Mouse (Mus musculus): ENCODE measurements at regions not wholly inside any gene's neighbourhood (a gene's known extent, or its start where the extent isn't known, plus 50 kb on each side); places are given as distances from the start of the nearest gene placed in this dataset.

- Histone ChIP-seq H3K9me3 (peaks cover 4% of the 10 kb centered on the region; the same call in 1 of the 2 replicates), H3K27ac (no peak overlapping the region), H3K4me2 (replicated peaks) (no peak overlapping the region), H3K9ac (no peak overlapping the region), H3K4me3 (no peak overlapping the region), H3K27me3 (no peaks in the 10 kb centered on the region), H3K36me3 (no peaks in the 10 kb centered on the region), H3K4me1 (no peaks in the 10 kb centered on the region)
- 61% methylated on average over 5 of the region's 5 CpGs for WGBS
- ATAC-seq (ENCODE audit: insufficient number of reproducible peaks, insufficient read depth, low FRiP score, low TSS enrichment): no peak
These were observed 164.5 kb downstream of the Tpra1 start for GRCm38 (mm10) chr6:89066588-89066987.

- Histone ChIP-seq H3K27ac (no peak overlapping the region), H3K4me3 (no peak overlapping the region), H3K27me3 (no peaks in the 10 kb centered on the region), H3K4me1 (no peaks in the 10 kb centered on the region), H3K4me2 (replicated peaks) (no peak overlapping the region), H3K9ac (no peak overlapping the region), H3K36me3 (no peaks in the 10 kb centered on the region), H3K9me3 (peaks cover 4% of the 10 kb centered on the region; the same call in 1 of the 2 replicates)
- 94% methylated on average over 5 of the region's 5 CpGs for WGBS
- ATAC-seq (ENCODE audit: insufficient number of reproducible peaks, insufficient read depth, low FRiP score, low TSS enrichment): no peak
These were observed 166.2 kb downstream of the Tpra1 start for GRCm38 (mm10) chr6:89068286-89068685.

- no peaks in the 10 kb centered on the region for H3K27me3 ChIP-seq
- H3K9ac ChIP-seq: no peak overlapping the region
- H3K4me2 ChIP-seq (replicated peaks): no peak overlapping the region
- WGBS: 74% methylated on average over 5 of the region's 5 CpGs
- H3K4me1 ChIP-seq: no peaks in the 10 kb centered on the region
- H3K36me3 ChIP-seq: no peaks in the 10 kb centered on the region
- H3K27ac ChIP-seq: no peak overlapping the region
- no peak overlapping the region for H3K4me3 ChIP-seq
- no peak for ATAC-seq (ENCODE audit: insufficient number of reproducible peaks, insufficient read depth, low FRiP score, low TSS enrichment)
- H3K9me3 ChIP-seq: peaks cover 4% of the 10 kb centered on the region; the same call in 1 of the 2 replicates
These were observed 167.1 kb downstream of the Tpra1 start for GRCm38 (mm10) chr6:89069108-89069507.

DNA sequence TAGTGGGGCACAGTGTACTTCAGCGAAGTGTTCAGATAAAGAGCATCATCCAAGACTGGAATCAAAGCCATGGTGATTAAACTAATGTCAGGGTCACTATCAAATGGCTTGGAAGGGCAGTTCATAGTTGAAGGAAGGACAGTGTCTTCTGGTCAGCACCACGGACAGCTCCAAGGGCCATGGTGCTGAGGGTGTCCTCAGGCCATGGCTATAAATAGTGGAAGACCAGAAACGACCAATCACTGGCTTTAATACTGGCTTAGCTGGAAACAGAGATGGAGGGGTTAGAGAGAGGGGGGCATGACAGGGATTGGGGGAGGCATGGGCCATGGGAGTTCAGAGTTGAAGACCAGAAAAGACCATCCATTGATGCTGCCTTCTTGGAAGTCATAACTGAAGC is 168.0 kb downstream of the Tpra1 start:
- Histone ChIP-seq H3K36me3 (no peaks in the 10 kb centered on the region), H3K9ac (no peak overlapping the region), H3K4me1 (no peaks in the 10 kb centered on the region), H3K9me3 (peaks cover 4% of the 10 kb centered on the region; the same call in 1 of the 2 replicates), H3K27ac (no peak overlapping the region), H3K4me3 (no peak overlapping the region), H3K4me2 (replicated peaks) (no peak overlapping the region), H3K27me3 (no peaks in the 10 kb centered on the region)
- WGBS: 18% methylated on average over 3 of the region's 3 CpGs
- no peak for ATAC-seq (ENCODE audit: insufficient number of reproducible peaks, insufficient read depth, low FRiP score, low TSS enrichment)

DNA sequence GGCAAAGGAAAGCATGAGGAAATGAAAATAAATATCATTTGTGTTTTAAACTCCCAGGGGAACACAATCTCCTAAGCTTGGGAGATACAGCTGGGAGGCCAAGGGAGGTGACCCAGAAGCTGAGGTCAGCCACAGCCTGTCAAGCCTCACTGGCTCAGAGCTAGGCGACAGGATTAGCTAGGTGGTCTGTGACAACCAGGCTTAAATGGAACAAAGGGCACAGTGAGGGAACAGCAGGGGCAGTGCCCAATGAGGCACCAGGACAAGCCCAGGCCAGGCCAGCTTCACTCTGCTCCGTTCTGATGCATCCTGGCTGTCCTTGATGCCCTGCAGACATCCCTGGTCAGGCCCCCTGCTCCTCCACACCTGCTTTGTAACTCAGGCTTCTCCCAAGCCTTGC is 169.7 kb downstream of the Tpra1 start:
- Histone ChIP-seq H3K9me3 (peaks cover 4% of the 10 kb centered on the region; the same call in 1 of the 2 replicates), H3K36me3 (no peaks in the 10 kb centered on the region), H3K4me3 (no peak overlapping the region), H3K4me1 (no peaks in the 10 kb centered on the region), H3K27ac (no peak overlapping the region), H3K27me3 (no peaks in the 10 kb centered on the region), H3K4me2 (replicated peaks) (no peak overlapping the region), H3K9ac (no peak overlapping the region)
- 21% methylated on average over 2 of the region's 2 CpGs for WGBS
- ATAC-seq (ENCODE audit: insufficient number of reproducible peaks, insufficient read depth, low FRiP score, low TSS enrichment): no peak

GRCm38 (mm10) chr6:89072569-89072968 is 170.5 kb downstream of the Tpra1 start:
- H3K27ac ChIP-seq: no peak overlapping the region
- 58% methylated on average over 2 of the region's 2 CpGs for WGBS
- no peak overlapping the region for H3K4me3 ChIP-seq
- no peak for ATAC-seq (ENCODE audit: insufficient number of reproducible peaks, insufficient read depth, low FRiP score, low TSS enrichment)
- H3K9ac ChIP-seq: no peak overlapping the region
- H3K36me3 ChIP-seq: no peaks in the 10 kb centered on the region
- H3K4me1 ChIP-seq: no peaks in the 10 kb centered on the region
- 0 out of 2 replicates have a peak, but pooled peaks cover under 1% of the 10 kb centered on the region for H3K9me3 ChIP-seq
- H3K4me2 ChIP-seq (replicated peaks): no peak overlapping the region
- no peaks in the 10 kb centered on the region for H3K27me3 ChIP-seq

DNA sequence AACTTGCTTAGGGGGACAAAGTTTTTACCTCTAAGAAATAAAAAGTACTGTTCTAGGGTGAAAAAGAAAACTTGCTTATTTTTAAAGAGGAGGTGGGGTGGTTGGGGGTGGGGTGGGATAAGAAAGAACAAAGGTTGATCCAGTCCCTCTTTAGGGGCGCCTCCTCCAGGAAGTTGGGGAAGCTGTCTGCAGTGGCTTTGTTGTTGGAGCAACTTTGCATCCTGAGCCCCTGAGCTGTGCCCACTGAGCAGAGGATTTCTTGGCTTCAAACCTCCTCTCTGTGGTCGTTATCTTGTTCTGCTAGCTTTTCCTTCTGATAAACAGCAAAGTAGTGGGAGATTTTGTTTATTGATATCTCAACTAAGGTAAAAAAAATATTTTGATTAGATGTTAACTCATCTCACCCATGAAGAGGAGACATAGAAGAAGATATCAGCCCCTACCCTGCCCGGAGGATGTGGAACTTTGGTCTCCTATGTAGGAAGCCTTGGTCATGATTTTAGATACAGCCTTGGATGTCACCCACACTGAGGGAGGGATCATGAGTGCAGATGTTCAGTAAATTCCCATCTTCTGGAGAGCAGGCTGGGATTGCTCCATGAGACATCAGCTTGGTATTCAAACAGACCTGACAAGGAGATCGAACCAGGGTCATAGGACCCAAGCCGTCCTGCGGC is 179.7 kb downstream of the Tpra1 start:
- WGBS: 67% methylated on average over 6 of the region's 6 CpGs
- no peaks in the 10 kb centered on the region for H3K36me3 ChIP-seq
- ATAC-seq (ENCODE audit: insufficient number of reproducible peaks, insufficient read depth, low FRiP score, low TSS enrichment): no peak
- H3K27me3 ChIP-seq: no peaks in the 10 kb centered on the region
- no peaks in the 10 kb centered on the region for H3K4me1 ChIP-seq
- no peak overlapping the region for H3K4me3 ChIP-seq
- 0 out of 2 replicates have a peak, but pooled peaks cover 3% of the 10 kb centered on the region for H3K9me3 ChIP-seq
- H3K9ac ChIP-seq: no peak overlapping the region
- no peak overlapping the region for H3K27ac ChIP-seq
- no peak overlapping the region for H3K4me2 ChIP-seq (replicated peaks)

DNA sequence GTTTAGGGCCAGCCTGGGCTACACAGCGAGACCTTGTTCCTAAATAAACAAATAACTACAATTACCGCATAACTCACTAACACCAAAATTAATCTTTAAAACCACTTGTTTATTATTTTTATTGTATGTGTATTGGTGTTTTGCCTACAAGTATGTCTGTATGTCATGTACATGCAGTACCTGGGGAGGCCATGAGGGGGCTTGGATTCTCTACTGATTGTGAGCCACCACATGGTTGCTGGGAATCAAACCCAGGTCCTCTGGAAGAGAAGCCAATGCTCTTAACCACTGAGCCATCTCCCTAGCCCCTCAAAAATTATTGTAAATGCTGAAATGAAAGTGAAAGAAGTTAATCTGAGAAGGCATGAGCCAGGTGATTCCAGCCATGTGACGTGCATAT is 182.4 kb downstream of the Tpra1 start:
- H3K36me3 ChIP-seq: no peaks in the 10 kb centered on the region
- no peaks in the 10 kb centered on the region for H3K27me3 ChIP-seq
- no peak overlapping the region for H3K4me3 ChIP-seq
- ATAC-seq (ENCODE audit: insufficient number of reproducible peaks, insufficient read depth, low FRiP score, low TSS enrichment): no peak
- H3K27ac ChIP-seq: no peak overlapping the region
- 95% methylated on average over 3 of the region's 3 CpGs for WGBS
- no peaks in the 10 kb centered on the region for H3K4me1 ChIP-seq
- H3K9me3 ChIP-seq: 0 out of 2 replicates have a peak, but pooled peaks cover 3% of the 10 kb centered on the region
- no peak overlapping the region for H3K9ac ChIP-seq
- no peak overlapping the region for H3K4me2 ChIP-seq (replicated peaks)

- Histone ChIP-seq H3K36me3 (no peaks in the 10 kb centered on the region), H3K27me3 (no peaks in the 10 kb centered on the region), H3K4me1 (no peaks in the 10 kb centered on the region), H3K4me2 (replicated peaks) (no peak overlapping the region), H3K27ac (no peak overlapping the region), H3K9ac (no peak overlapping the region), H3K9me3 (peaks cover 3% of the 10 kb centered on the region; the same call in 1 of the 2 replicates), H3K4me3 (no peak overlapping the region)
- 85% methylated on average over 6 of the region's 6 CpGs for WGBS
- no peak for ATAC-seq (ENCODE audit: insufficient number of reproducible peaks, insufficient read depth, low FRiP score, low TSS enrichment)
These were observed 183.1 kb downstream of the Tpra1 start for GRCm38 (mm10) chr6:89085151-89085550.

GRCm38 (mm10) chr6:89087620-89088019 is 185.6 kb downstream of the Tpra1 start:
- Histone ChIP-seq H3K9ac (no peak overlapping the region), H3K4me2 (replicated peaks) (no peak overlapping the region), H3K4me3 (no peak overlapping the region), H3K27ac (no peak overlapping the region), H3K27me3 (no peaks in the 10 kb centered on the region), H3K4me1 (no peaks in the 10 kb centered on the region), H3K9me3 (peaks cover 3% of the 10 kb centered on the region; the same call in 1 of the 2 replicates), H3K36me3 (no peaks in the 10 kb centered on the region)
- ATAC-seq (ENCODE audit: insufficient number of reproducible peaks, insufficient read depth, low FRiP score, low TSS enrichment): no peak
- WGBS: 63% methylated on average over 4 of the region's 4 CpGs

- H3K4me3 ChIP-seq: no peak overlapping the region
- H3K27me3 ChIP-seq: no peaks in the 10 kb centered on the region
- 91% methylated on average over 5 of the region's 5 CpGs for WGBS
- H3K27ac ChIP-seq: no peak overlapping the region
- no peak overlapping the region for H3K9ac ChIP-seq
- H3K4me2 ChIP-seq (replicated peaks): no peak overlapping the region
- H3K4me1 ChIP-seq: no peaks in the 10 kb centered on the region
- no peaks in the 10 kb centered on the region for H3K36me3 ChIP-seq
- ATAC-seq (ENCODE audit: insufficient number of reproducible peaks, insufficient read depth, low FRiP score, low TSS enrichment): no peak
- H3K9me3 ChIP-seq: no peaks in the 10 kb centered on the region; the same call in 1 of the 2 replicates
These were observed 188.0 kb downstream of the Tpra1 start for GRCm38 (mm10) chr6:89090096-89090495.

DNA sequence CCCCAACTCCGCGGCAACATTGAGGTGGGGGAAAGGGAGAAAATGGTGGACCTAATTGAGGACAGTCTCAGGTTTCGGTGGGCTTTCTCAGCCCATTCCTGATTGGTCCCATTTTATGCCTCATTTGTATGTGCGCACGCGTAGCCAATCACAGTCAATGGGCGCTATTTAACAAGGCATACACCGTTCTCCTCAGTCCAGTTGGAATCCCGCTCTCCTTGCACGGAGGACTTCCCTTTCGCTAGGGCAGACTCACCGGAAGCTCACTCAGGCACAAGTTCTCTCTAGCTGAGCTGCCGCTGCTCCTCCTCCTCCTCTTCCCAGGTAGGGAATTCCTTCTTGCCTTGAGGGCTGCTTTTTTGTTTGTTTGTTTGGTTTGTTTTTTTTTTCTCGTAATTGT is 193.9 kb downstream of the Tpra1 start:
- H3K4me3 ChIP-seq: no peak overlapping the region
- no peak for ATAC-seq (ENCODE audit: insufficient number of reproducible peaks, insufficient read depth, low FRiP score, low TSS enrichment)
- H3K9ac ChIP-seq: no peak overlapping the region
- no peaks in the 10 kb centered on the region for H3K27me3 ChIP-seq
- 93% methylated on average over 14 of the region's 14 CpGs for WGBS
- H3K36me3 ChIP-seq: no peaks in the 10 kb centered on the region
- no peaks in the 10 kb centered on the region for H3K4me1 ChIP-seq
- H3K9me3 ChIP-seq: no peaks in the 10 kb centered on the region
- H3K27ac ChIP-seq: no peak overlapping the region
- no peak overlapping the region for H3K4me2 ChIP-seq (replicated peaks)
